Mouse (Mus musculus): ENCODE results near the gene Tcf19. TPM values are rescaled to one million over a fixed set of nuclear protein-coding genes. Genes with fewer than 3 reads are reported as not detected.

Tcf19 gene
- polyA plus RNA-seq, 1 experiment, result 17.4 TPM

- DNase-seq (ENCODE audit: low read depth), result no peak
- TF ChIP-seq CTCF (IDR thresholded peaks at IDR 0.05; ENCODE audit: borderline replicate concordance, extremely low read depth, insufficient read depth, insufficient read length) (no peak), POLR2A (IDR thresholded peaks at IDR 0.05; ENCODE audit: borderline replicate concordance, extremely low read depth, insufficient read depth, insufficient read length, poor library complexity, severe bottlenecking) (no peak)
These were observed 8.9 kb downstream of the Tcf19 start for GRCm38 (mm10) chr17:35507556-35508260.

GRCm38 (mm10) chr17:35506881-35507280 is 9.7 kb downstream of the Tcf19 start:
- TF ChIP-seq CTCF (IDR thresholded peaks at IDR 0.05; ENCODE audit: borderline replicate concordance, extremely low read depth, insufficient read depth, insufficient read length) (no peak), POLR2A (IDR thresholded peaks at IDR 0.05; ENCODE audit: borderline replicate concordance, extremely low read depth, insufficient read depth, insufficient read length, poor library complexity, severe bottlenecking) (no peak)
- no peak for DNase-seq (ENCODE audit: low read depth)

GRCm38 (mm10) chr17:35505776-35506175 is 10.8 kb downstream of the Tcf19 start, which contains the start of gene Pou5f1:
Gene Pou5f1, plus strand, starts transcription at chr17:35506018.
- no peak for DNase-seq (ENCODE audit: low read depth)
- no peak for TF ChIP-seq POLR2A (IDR thresholded peaks at IDR 0.05; ENCODE audit: borderline replicate concordance, extremely low read depth, insufficient read depth, insufficient read length, poor library complexity, severe bottlenecking)
- no peak for TF ChIP-seq CTCF (IDR thresholded peaks at IDR 0.05; ENCODE audit: borderline replicate concordance, extremely low read depth, insufficient read depth, insufficient read length)

GRCm38 (mm10) chr17:35504628-35505481 is 11.8 kb downstream of the Tcf19 start:
- no peak for TF ChIP-seq POLR2A (IDR thresholded peaks at IDR 0.05; ENCODE audit: borderline replicate concordance, extremely low read depth, insufficient read depth, insufficient read length, poor library complexity, severe bottlenecking)
- no peak for TF ChIP-seq CTCF (IDR thresholded peaks at IDR 0.05; ENCODE audit: borderline replicate concordance, extremely low read depth, insufficient read depth, insufficient read length)
- DNase-seq (ENCODE audit: low read depth), result no peak

- no peak for DNase-seq (ENCODE audit: low read depth)
- no peak for TF ChIP-seq CTCF (IDR thresholded peaks at IDR 0.05; ENCODE audit: borderline replicate concordance, extremely low read depth, insufficient read depth, insufficient read length)
- TF ChIP-seq POLR2A (IDR thresholded peaks at IDR 0.05; ENCODE audit: borderline replicate concordance, extremely low read depth, insufficient read depth, insufficient read length, poor library complexity, severe bottlenecking), result no peak
These were observed 12.8 kb downstream of the Tcf19 start for GRCm38 (mm10) chr17:35503849-35504248.

GRCm38 (mm10) chr17:35502762-35503161 is 13.9 kb downstream of the Tcf19 start:
- no peak for TF ChIP-seq POLR2A (IDR thresholded peaks at IDR 0.05; ENCODE audit: borderline replicate concordance, extremely low read depth, insufficient read depth, insufficient read length, poor library complexity, severe bottlenecking)
- no peak for TF ChIP-seq CTCF (IDR thresholded peaks at IDR 0.05; ENCODE audit: borderline replicate concordance, extremely low read depth, insufficient read depth, insufficient read length)
- DNase-seq (ENCODE audit: low read depth), result no peak

GRCm38 (mm10) chr17:35502226-35502625 is 14.4 kb downstream of the Tcf19 start:
- TF ChIP-seq CTCF (IDR thresholded peaks at IDR 0.05; ENCODE audit: borderline replicate concordance, extremely low read depth, insufficient read depth, insufficient read length), result no peak
- TF ChIP-seq POLR2A (IDR thresholded peaks at IDR 0.05; ENCODE audit: borderline replicate concordance, extremely low read depth, insufficient read depth, insufficient read length, poor library complexity, severe bottlenecking), result no peak
- DNase-seq (ENCODE audit: low read depth), result no peak

- DNase-seq (ENCODE audit: low read depth), result no peak
- TF ChIP-seq POLR2A (IDR thresholded peaks at IDR 0.05; ENCODE audit: borderline replicate concordance, extremely low read depth, insufficient read depth, insufficient read length, poor library complexity, severe bottlenecking) (no peak), CTCF (IDR thresholded peaks at IDR 0.05; ENCODE audit: borderline replicate concordance, extremely low read depth, insufficient read depth, insufficient read length) (no peak)
These were observed 19.5 kb downstream of the Tcf19 start for GRCm38 (mm10) chr17:35497124-35497523.

- TF ChIP-seq CTCF (IDR thresholded peaks at IDR 0.05; ENCODE audit: borderline replicate concordance, extremely low read depth, insufficient read depth, insufficient read length), result no peak
- no peak for TF ChIP-seq POLR2A (IDR thresholded peaks at IDR 0.05; ENCODE audit: borderline replicate concordance, extremely low read depth, insufficient read depth, insufficient read length, poor library complexity, severe bottlenecking)
- no peak for DNase-seq (ENCODE audit: low read depth)
These were observed 26.3 kb downstream of the Tcf19 start for GRCm38 (mm10) chr17:35490320-35490719.

- DNase-seq (ENCODE audit: low read depth), result no peak
- no peak for TF ChIP-seq CTCF (IDR thresholded peaks at IDR 0.05; ENCODE audit: borderline replicate concordance, extremely low read depth, insufficient read depth, insufficient read length)
- no peak for TF ChIP-seq POLR2A (IDR thresholded peaks at IDR 0.05; ENCODE audit: borderline replicate concordance, extremely low read depth, insufficient read depth, insufficient read length, poor library complexity, severe bottlenecking)
These were observed 28.6 kb downstream of the Tcf19 start for GRCm38 (mm10) chr17:35488041-35488440.

- no peak for TF ChIP-seq POLR2A (IDR thresholded peaks at IDR 0.05; ENCODE audit: borderline replicate concordance, extremely low read depth, insufficient read depth, insufficient read length, poor library complexity, severe bottlenecking)
- TF ChIP-seq CTCF (IDR thresholded peaks at IDR 0.05; ENCODE audit: borderline replicate concordance, extremely low read depth, insufficient read depth, insufficient read length), result no peak
- DNase-seq (ENCODE audit: low read depth), result no peak
These were observed 29.9 kb downstream of the Tcf19 start for GRCm38 (mm10) chr17:35486726-35487125.
